Mouse (Mus musculus) spleen, adult 2 months (tissue): Measurements from ENCODE around the gene Grap2.

Experiments used
- CTCF ChIP-seq: fragments of 200-500 bp; IDR thresholded peaks from 2 replicates; pipeline ENCODE4 v1.5.1; 2011; ENCODE audit warnings: mild to moderate bottlenecking, inconsistent platforms; ENCODE audit not compliant: insufficient read depth, insufficient read length, insufficient replicate concordance; ENCODE audit errors: extremely low read depth
- POLR2A ChIP-seq: fragments of 200-500 bp; IDR thresholded peaks from 2 replicates; pipeline ENCODE4 v1.6.1; 2011; ENCODE audit warnings: low read depth, low read length, inconsistent platforms

GRCm38 (mm10) chr15:80694125-80694910, 121.9 kb downstream of the Grap2 start:
- TF ChIP-seq CTCF: peak; percentile 79; the same call in 1 of the 2 replicates
- TF ChIP-seq POLR2A: no peak
